Mouse (Mus musculus): Measurements from ENCODE around the gene Mast1.

DNA sequence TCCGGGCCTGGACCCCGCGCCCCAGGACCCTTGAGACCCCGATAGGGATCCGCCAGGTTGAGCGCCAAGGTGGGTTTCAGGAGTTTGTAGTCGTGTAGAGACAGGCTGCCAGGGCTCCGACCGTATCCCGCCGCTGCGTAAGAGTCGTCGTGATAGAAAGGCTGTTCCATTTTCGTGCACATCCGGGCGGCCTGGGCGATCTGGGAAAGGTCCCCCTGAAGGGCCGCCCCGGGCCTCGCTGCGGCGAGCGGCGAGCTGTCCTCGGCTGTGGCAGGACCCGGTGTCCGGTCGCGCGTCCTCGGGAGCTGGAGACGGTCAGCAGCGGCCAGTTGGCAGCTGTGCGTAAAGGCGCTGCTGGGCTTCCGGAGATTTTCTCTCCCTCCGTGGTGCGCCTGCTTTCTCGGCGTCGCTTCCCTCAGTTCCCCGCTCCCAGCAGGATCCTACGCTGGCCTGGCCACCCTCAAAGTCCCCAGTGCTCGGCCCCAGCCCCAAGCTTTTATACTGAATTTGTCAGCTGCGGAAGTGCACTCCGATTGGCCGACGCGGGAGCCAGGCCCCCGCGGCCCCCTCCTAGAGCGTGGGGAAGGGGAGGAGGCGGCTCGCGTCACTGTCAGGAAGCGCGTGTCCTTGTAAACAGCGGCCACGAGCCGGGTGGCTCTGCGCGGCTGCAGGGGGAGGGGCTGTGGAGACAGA is 41.2 kb upstream of the Mast1 start, which contains the start of gene Junb:
- TF ChIP-seq TAL1 (IDR thresholded peaks at IDR 0.05; ENCODE audit: low read length) (no peak), GATA1 (IDR thresholded peaks at IDR 0.05; ENCODE audit: low read length) (no peak)

Measured in erythroblast, embryonic 14.5 days (primary cell).